Mouse (Mus musculus): Measurements from ENCODE around the gene Casp6. TPM values are rescaled to one million over a fixed set of nuclear protein-coding genes. Genes with fewer than 3 reads are reported as not detected.

Gene Casp6
- total RNA-seq, 2 experiments from 2014 or later, result 6.9 to 20.6 TPM

Other genes with a start within 250 kb of the Casp6 start
- gene Egf, start 146.1 kb upstream of the Casp6 start, total RNA-seq (2015; ENCODE audit: low replicate concordance), result not detected in 2 replicates
- 0.51 and 0.70 TPM in 2 replicates for gene Egf, start 146.1 kb upstream of the Casp6 start, total RNA-seq (2017; ENCODE audit: low replicate concordance)
- gene Lrit3, start 97.4 kb upstream of the Casp6 start, total RNA-seq (2015; ENCODE audit: low replicate concordance), result not detected in 2 replicates
- gene Lrit3, start 97.4 kb upstream of the Casp6 start, total RNA-seq (2017; ENCODE audit: low replicate concordance), result not detected in 2 replicates
- not detected in 2 replicates for gene Rrh, start 78.8 kb upstream of the Casp6 start, total RNA-seq (2015; ENCODE audit: low replicate concordance)
- gene Rrh, start 78.8 kb upstream of the Casp6 start, total RNA-seq (2017; ENCODE audit: low replicate concordance), result not detected in 2 replicates
- 14.4 and 15.3 TPM in 2 replicates for gene Gar1, start 70.0 kb upstream of the Casp6 start, total RNA-seq (2015; ENCODE audit: low replicate concordance)
- 12.7 and 14.8 TPM in 2 replicates for gene Gar1, start 70.0 kb upstream of the Casp6 start, total RNA-seq (2017; ENCODE audit: low replicate concordance)
- gene Cfi, start 65.5 kb upstream of the Casp6 start, total RNA-seq (2015; ENCODE audit: low replicate concordance), result not detected in 2 replicates
- gene Cfi, start 65.5 kb upstream of the Casp6 start, total RNA-seq (2017; ENCODE audit: low replicate concordance), result not detected in 2 replicates
- gene Pla2g12a, start 22.8 kb upstream of the Casp6 start, total RNA-seq (2015; ENCODE audit: low replicate concordance), result 16.1 and 29.0 TPM in 2 replicates
- 25.8 and 27.9 TPM in 2 replicates for gene Pla2g12a, start 22.8 kb upstream of the Casp6 start, total RNA-seq (2017; ENCODE audit: low replicate concordance)
- gene Mcub, start 68.8 kb downstream of the Casp6 start, total RNA-seq (2015; ENCODE audit: low replicate concordance), result 1.5 and 5.8 TPM in 2 replicates
- 3.6 and 15.6 TPM in 2 replicates for gene Mcub, start 68.8 kb downstream of the Casp6 start, total RNA-seq (2017; ENCODE audit: low replicate concordance)
- gene Sec24b, start 160.1 kb downstream of the Casp6 start, total RNA-seq (2015; ENCODE audit: low replicate concordance), result 13.8 and 17.9 TPM in 2 replicates
- gene Sec24b, start 160.1 kb downstream of the Casp6 start, total RNA-seq (2017; ENCODE audit: low replicate concordance), result 5.7 and 9.3 TPM in 2 replicates
- not detected in 2 replicates for gene Col25a1, start 230.1 kb downstream of the Casp6 start, total RNA-seq (2015; ENCODE audit: low replicate concordance)
- gene Col25a1, start 230.1 kb downstream of the Casp6 start, total RNA-seq (2017; ENCODE audit: low replicate concordance), result 0.09 TPM in 1 of 2 replicates, not detected in the other